Mouse (Mus musculus) kidney, postnatal 14 days (tissue): ENCODE results near the gene Hist1h2ba.
A peak's percentile ranks its signal among the peaks of the same experiment; 100 is the strongest.

Experiments
- DNase-seq: peaks from one replicate; pipeline ENCODE4 v3.0.0; 2022; ENCODE audit warnings: mixed read lengths

Gene Hist1h2ba

GRCm38 (mm10) chr13:23898242-23898641 is 35.7 kb downstream of the Hist1h2ba start:
- peak; percentile 35 for DNase-seq

GRCm38 (mm10) chr13:23893269-23893593 is 40.7 kb downstream of the Hist1h2ba start:
- DNase-seq, result no peak

- no peak for DNase-seq
These were observed 41.2 kb downstream of the Hist1h2ba start for GRCm38 (mm10) chr13:23892592-23893268.

DNA sequence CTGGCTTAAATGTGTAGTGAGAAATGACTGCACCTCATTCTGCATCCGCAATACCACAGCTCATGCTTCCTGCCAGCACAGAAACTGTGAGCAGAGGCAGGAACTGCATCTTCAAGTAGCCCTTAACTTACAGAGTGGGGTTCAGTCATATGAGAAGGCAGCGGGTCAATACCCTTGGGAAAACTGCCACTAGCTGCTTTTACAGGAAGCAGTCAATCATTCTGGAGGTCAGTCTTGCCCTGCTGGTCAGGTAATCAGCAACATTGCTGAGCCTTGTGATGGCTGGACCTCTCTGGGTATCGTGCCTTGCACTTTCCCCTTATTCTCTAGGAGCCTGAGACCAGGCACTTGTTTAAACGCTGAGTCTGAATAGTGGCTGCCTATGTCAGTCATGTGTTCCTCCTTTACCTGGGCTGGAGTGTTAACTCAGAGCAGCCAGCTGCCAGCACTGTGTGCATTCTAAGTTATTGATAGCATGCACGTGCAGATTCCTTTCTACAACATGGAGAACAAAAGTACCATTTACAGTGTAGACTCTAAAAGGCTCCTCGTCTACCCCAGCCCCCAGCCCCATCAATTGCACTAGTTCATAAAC is 44.8 kb downstream of the Hist1h2ba start:
- peak; percentile 46 for DNase-seq

DNA sequence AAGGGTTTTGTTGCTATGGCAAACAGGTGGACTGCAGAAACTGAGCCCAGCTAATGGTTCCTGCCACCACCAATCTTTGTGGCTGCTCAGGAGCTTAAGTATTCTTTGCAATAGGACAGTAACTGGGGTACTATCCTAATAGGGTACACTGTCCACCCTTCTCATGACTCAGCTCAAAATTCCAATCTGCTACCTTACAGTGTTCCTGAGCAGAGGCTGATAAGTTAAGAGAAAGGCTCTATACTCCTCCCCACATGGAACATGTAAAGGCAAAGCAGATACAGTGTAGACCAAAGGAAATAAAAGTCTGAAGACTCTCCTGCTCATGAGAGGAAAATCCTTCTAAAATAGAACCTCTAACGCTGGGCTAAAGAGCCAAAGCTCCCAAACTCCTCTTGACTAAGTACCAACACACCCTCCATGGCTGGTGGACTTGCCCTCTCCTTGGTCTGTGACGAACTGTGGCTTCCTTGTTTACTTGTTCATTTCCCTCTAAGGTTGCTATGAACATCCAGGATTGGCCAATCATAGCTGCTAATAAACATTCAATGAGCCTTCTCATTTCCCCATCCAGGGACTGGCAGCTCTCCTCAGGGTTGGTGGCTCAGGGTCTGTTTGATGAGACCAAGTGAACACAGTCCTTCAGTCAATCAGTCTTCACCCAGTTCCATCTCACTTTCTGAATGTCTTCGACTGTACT is 46.8 kb downstream of the Hist1h2ba start:
- DNase-seq, result no peak

GRCm38 (mm10) chr13:23885540-23885939 is 48.4 kb downstream of the Hist1h2ba start:
- DNase-seq, result no peak
